Mouse (Mus musculus) midbrain, embryonic 16.5 days (tissue): ENCODE measurements at regions not wholly inside any gene's neighbourhood (a gene's known extent, or its start where the extent isn't known, plus 50 kb on each side); places are given as distances from the start of the nearest gene placed in this dataset.
A peak's percentile ranks its signal among the peaks of the same experiment; 100 is the strongest.

ENCODE experiments used
- ATAC-seq: fragments of 200-750 bp; cut with Nextera tagmentation; 2 replicates; pipeline ENCODE4 v1.8.0; 2017; ENCODE audit warnings: moderate TSS enrichment
- H3K27ac ChIP-seq: fragments of 300-500 bp; sonication (generic); 2 replicates; pipeline ENCODE4 v1.5.1; 2014; ENCODE audit warnings: mild to moderate bottlenecking, low read length, mixed read lengths
- H3K27me3 ChIP-seq: fragments of 300-500 bp; sonication (generic); 2 replicates; pipeline ENCODE4 v1.6.1; 2014; ENCODE audit warnings: low read depth, low read length, mixed read lengths; ENCODE audit not compliant: control insufficient read depth, insufficient read depth
- H3K36me3 ChIP-seq: fragments of 300-500 bp; sonication (generic); 2 replicates; pipeline ENCODE4 v1.6.1; 2014; ENCODE audit warnings: mild to moderate bottlenecking, low read length, moderate library complexity, mixed read lengths; ENCODE audit not compliant: control insufficient read depth, insufficient read depth
- H3K4me1 ChIP-seq: fragments of 300-500 bp; sonication (generic); 2 replicates; pipeline ENCODE4 v1.6.1; 2014; ENCODE audit warnings: mild to moderate bottlenecking, low read length, mixed read lengths; ENCODE audit not compliant: control insufficient read depth, insufficient read depth
- H3K4me2 ChIP-seq: fragments of 300-500 bp; sonication (generic); 2 replicates; pipeline ENCODE4 v1.6.1; 2014; ENCODE audit warnings: mild to moderate bottlenecking, low read length, mixed read lengths
- H3K4me3 ChIP-seq: fragments of 300-500 bp; sonication (generic); 2 replicates; pipeline ENCODE4 v1.5.1; 2014; ENCODE audit warnings: low read depth, mild to moderate bottlenecking, low read length, moderate library complexity, mixed read lengths
- H3K9ac ChIP-seq: fragments of 300-500 bp; sonication (generic); 2 replicates; pipeline ENCODE4 v1.6.1; 2014; ENCODE audit warnings: low read depth, low read length, mixed read lengths
- H3K9me3 ChIP-seq: fragments of 300-500 bp; sonication (generic); replicated peaks from 2 replicates; pipeline ENCODE4 v1.6.1; 2014; ENCODE audit warnings: mild to moderate bottlenecking, low read length, mixed read lengths; ENCODE audit not compliant: control insufficient read depth, poor library complexity, severe bottlenecking
- WGBS: fragments of 180-500 bp; shearing (Covaris S2); extraction: QIAGEN DNeasy Blood & Tissue Kit; methylation state at CpG from one replicate; pipeline ENCODE4 v1.1.7; 2014; 5-methylcytosine and 5-hydroxymethylcytosine counted together

DNA sequence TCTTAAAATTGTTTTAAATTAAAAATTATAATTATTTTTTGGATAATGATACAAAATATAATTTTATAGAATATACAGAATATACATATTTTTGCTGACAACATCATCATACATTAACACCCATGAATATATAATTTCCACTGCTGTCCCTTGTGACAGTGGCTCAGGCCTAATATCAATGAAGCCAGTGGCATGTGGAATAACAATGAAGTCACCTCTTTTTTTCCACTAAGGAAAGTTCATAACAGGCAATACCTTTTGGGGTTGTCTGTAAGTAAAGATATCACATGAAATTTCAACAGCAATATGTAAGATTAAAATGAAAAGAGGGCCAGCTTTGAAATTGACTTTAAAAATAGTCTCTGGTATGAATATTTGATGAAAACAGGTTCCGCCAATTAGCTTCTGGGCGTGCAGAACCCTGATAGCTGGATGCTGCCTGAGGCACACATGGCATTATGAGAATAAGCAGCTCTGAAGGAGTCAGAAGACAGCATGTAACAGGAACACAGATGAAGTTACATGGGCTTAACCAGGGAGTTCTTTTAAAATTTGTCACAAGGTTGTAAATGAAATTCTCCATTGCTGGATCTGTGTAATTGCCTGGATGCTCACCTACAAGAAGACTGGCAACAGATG, 1484.4 kb upstream of the Prmt6 start:
- Histone ChIP-seq H3K9me3 (no peaks in the 10 kb centered on the region), H3K27me3 (no peaks in the 10 kb centered on the region), H3K27ac (no peak overlapping the region), H3K9ac (no peak overlapping the region), H3K4me3 (no peak overlapping the region), H3K4me2 (no peak overlapping the region), H3K36me3 (no peaks in the 10 kb centered on the region), H3K4me1 (no peaks in the 10 kb centered on the region; the same call in 1 of the 2 replicates)
- 64% methylated on average over 2 of the region's 2 CpGs for WGBS
- ATAC-seq: peak; percentile 62; the same call in 1 of the 2 replicates
